Mouse (Mus musculus) cerebellum, adult (tissue): ENCODE data around the gene Upf3b.
"Not testable (repeated sequence)": the region's sequence is repeated elsewhere in the genome, so short reads cannot be mapped to it uniquely, and the experiment has no call there.

ENCODE experiments used
- ATAC-seq: cut with Nextera tagmentation; 2 replicates; pipeline ENCODE4 v1.9.2; 2017; ENCODE audit warnings: mild to moderate bottlenecking, moderate library complexity, mixed read lengths; ENCODE audit not compliant: insufficient number of reproducible peaks, low FRiP score, low TSS enrichment

The Upf3b gene

GRCm38 (mm10) chrX:37081194-37081593, 28.9 kb downstream of the Upf3b start:
- no peak for ATAC-seq

- ATAC-seq = not testable (repeated sequence)
Observed at GRCm38 (mm10) chrX:37080345-37080744, 29.8 kb downstream of the Upf3b start.

- no peak for ATAC-seq
Observed at GRCm38 (mm10) chrX:37076651-37077050, 33.5 kb downstream of the Upf3b start.

- 0 out of 2 replicates have a peak, but pooled peaks have one; percentile 20 for ATAC-seq
Observed at GRCm38 (mm10) chrX:37074262-37074892, 35.7 kb downstream of the Upf3b start.

GRCm38 (mm10) chrX:37068766-37069165, 41.4 kb downstream of the Upf3b start:
- ATAC-seq = no peak

GRCm38 (mm10) chrX:37067299-37067698, 42.8 kb downstream of the Upf3b start:
- no peak for ATAC-seq

GRCm38 (mm10) chrX:37063902-37064301, 46.2 kb downstream of the Upf3b start:
- ATAC-seq = no peak

GRCm38 (mm10) chrX:37048890-37049823, 61.0 kb downstream of the Upf3b start:
- ATAC-seq = no peak

GRCm38 (mm10) chrX:37048066-37048889, 61.8 kb downstream of the Upf3b start, which contains the start of gene Sowahd:
Gene Sowahd (plus strand): TSS chrX:37048845.
- ATAC-seq = no peak

GRCm38 (mm10) chrX:37042726-37043125, 67.4 kb downstream of the Upf3b start:
- ATAC-seq = no peak
